Mouse (Mus musculus) lung, adult 2 months (tissue): Measurements from ENCODE around the gene Cela3b. TPM values are rescaled to one million over a fixed set of nuclear protein-coding genes. Genes with fewer than 3 reads are reported as not detected.
A peak's percentile ranks its signal among the peaks of the same experiment; 100 is the strongest.

Experiments used
- DNase-seq: peaks from one replicate; pipeline ENCODE4 v3.0.0; 2022
- H3K4me1 ChIP-seq: fragments of 200-500 bp; 2 replicates; pipeline ENCODE4 v1.6.1; 2011; ENCODE audit warnings: low read length; ENCODE audit not compliant: control insufficient read depth, insufficient read depth
- H3K4me3 ChIP-seq: fragments of 200-500 bp; replicated peaks from 2 replicates; pipeline ENCODE3; 2011; ENCODE audit warnings: low read depth, mild to moderate bottlenecking, control low read depth, low read length; ENCODE audit errors: extremely low read depth
- CTCF ChIP-seq: fragments of 200-500 bp; IDR thresholded peaks from 2 replicates; pipeline ENCODE4 v1.5.1; 2011; ENCODE audit warnings: mild to moderate bottlenecking, low read length, control low read depth; ENCODE audit not compliant: insufficient read depth
- POLR2A ChIP-seq: fragments of 200-500 bp; IDR thresholded peaks from 2 replicates; pipeline ENCODE4 v1.6.1; 2011; ENCODE audit warnings: low read depth, mild to moderate bottlenecking, control low read depth, low read length, borderline replicate concordance; ENCODE audit errors: extremely low read depth
- WGBS: fragments of 180-500 bp; shearing (Covaris S2); methylation state at CpG from one replicate; pipeline ENCODE4 v1.1.7; 2018; 5-methylcytosine and 5-hydroxymethylcytosine counted together
- polyA plus RNA-seq: library from polyadenylated mRNA; depleted of rRNA; stranded (reverse); fragments of >200 nt; gene quantifications from 2 replicates; pipeline ENCODE4 v1.2.3, GENCODE M21; 2012; rRNA removed

The Cela3b gene
- polyA plus RNA-seq = 0.57 and 12.5 TPM in 2 replicates

DNA sequence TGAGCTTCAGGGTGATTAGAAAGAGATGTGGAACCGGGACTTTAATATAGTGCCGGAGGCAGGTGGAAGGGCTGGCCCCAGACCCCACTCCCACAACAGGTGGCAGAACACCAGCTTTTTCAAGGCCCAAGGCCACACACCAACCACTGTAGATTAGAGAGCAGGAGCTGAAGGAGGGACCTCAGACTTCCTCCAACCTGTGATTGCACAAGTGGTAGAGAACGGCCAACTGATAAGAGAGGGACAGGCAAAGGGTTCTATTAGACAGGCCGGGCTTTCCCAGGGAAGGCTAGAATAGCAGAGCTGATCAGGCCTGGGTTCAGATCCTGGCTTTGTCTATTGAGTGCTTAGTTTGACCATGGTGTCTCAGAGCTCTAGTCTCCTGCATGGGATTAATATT lies at the start of gene Cela3b:
TSS of gene Cela3b (minus strand) at position 39 of the 400 bp plus-strand sequence.
- H3K4me3 ChIP-seq = no peak within 1 kb of the TSS
- H3K4me1 ChIP-seq = no peaks in the 10 kb centered on the region
- DNase-seq = no peak
- no peak for TF ChIP-seq CTCF
- TF ChIP-seq POLR2A = no peak
- 75% methylated on average over 4 of the region's 4 CpGs for WGBS

DNA sequence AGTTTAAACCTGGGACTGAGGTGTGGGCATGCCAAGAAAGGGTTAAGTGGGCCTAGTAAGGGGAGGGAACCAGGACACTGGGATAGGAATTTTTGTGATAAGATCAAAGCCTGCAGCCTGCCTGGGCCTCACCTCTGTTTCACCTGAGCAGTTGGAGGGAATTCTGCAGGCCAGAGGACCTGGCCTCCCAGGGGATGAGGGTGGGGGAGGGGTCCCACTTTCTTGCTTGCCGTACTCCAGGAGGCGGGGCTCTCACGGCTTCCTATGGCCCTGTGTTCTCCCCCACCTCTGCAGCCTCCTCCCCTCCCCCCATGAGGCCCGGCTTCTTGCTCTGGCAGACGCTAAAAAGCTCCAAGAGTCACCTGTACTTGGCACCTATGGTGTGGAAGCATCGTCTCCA lies 49.4 kb upstream of the Cela3b start:
- Histone ChIP-seq H3K4me3 (no peak overlapping the region), H3K4me1 (peaks cover 17% of the 10 kb centered on the region)
- DNase-seq = no peak
- TF ChIP-seq CTCF (no peak), POLR2A (no peak)
- 64% methylated on average over 6 of the region's 6 CpGs for WGBS

DNA sequence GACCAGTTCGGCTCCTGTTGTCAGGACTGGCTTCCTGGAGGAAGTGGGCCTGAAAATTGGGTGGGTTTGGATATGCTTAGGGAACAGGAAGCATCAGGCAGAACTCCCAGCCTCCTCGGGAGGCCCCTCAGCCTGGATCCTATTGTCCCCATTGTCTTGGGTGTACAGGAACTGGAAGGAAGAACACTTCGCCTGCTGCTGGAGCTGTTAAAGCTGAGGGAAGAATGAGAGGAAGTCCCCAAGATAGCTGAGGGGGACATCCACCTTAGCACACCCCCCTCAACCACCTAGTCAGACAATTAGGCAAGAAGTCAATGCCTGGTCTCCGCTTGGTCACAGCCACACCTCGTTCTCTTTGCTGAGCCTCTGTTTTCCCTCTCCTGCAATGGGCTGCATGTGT lies 48.0 kb upstream of the Cela3b start:
- Histone ChIP-seq H3K4me1 (peaks cover 13% of the 10 kb centered on the region), H3K4me3 (no peak overlapping the region)
- WGBS = 51% methylated on average over 5 of the region's 5 CpGs
- no peak for DNase-seq
- TF ChIP-seq POLR2A = no peak
- no peak for TF ChIP-seq CTCF

DNA sequence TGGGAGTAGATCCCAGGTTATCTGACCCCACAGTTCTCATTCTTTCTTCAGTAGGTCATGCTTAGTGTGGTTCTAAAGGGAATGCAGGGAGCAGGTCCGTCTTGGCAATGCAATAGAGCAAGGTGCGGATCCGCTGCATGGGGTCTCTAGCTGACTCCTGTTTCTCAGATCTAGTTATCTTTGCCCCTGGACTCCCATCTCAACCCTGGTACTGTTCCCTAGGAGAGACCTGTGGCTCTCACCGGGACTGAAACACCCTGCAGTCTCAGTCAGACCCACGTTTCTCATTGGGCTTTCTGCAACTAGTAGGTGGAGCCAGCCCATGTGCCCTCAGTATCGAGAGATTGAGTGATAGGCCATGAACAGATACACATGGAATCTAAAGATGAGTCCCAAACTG lies 47.3 kb upstream of the Cela3b start:
- 68% methylated on average over 6 of the region's 6 CpGs for WGBS

DNA sequence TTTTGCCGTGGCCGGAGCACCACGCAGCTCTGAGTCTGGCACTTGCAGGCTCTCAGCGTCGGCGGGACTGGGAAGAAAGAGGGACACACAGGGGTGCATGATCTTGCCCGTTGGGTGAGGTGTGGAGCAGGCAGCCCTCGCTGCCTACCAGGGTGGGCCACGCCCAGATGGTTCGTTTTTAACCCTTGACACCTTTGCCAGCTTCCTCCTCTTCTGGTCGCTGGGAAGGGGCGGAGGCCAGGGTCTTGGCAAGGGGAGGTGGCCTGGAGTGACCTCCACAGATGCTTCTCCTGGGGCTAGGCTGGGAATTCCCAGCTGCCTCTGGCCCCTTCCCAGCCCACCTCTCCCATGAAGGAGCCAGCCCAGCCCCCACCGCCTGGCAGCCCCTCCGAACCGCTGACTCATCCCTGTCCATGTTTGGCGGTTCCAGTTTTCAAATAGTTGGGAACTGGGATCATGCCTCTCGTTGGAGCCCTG lies 46.5 kb upstream of the Cela3b start:
- WGBS = 28% methylated on average over 17 of the region's 17 CpGs
- Histone ChIP-seq H3K4me3 (peak overlapping the region; percentile 6), H3K4me1 (peaks cover 13% of the 10 kb centered on the region)
- no peak for DNase-seq
- TF ChIP-seq CTCF = no peak
- no peak; the same call in 1 of the 2 replicates for TF ChIP-seq POLR2A

More for the DNA sequence above, 47.3 kb upstream of the Cela3b start:
- Histone ChIP-seq H3K4me3 (no peak overlapping the region), H3K4me1 (peaks cover 13% of the 10 kb centered on the region)
- no peak for TF ChIP-seq CTCF
- TF ChIP-seq POLR2A = no peak
- no peak for DNase-seq

DNA sequence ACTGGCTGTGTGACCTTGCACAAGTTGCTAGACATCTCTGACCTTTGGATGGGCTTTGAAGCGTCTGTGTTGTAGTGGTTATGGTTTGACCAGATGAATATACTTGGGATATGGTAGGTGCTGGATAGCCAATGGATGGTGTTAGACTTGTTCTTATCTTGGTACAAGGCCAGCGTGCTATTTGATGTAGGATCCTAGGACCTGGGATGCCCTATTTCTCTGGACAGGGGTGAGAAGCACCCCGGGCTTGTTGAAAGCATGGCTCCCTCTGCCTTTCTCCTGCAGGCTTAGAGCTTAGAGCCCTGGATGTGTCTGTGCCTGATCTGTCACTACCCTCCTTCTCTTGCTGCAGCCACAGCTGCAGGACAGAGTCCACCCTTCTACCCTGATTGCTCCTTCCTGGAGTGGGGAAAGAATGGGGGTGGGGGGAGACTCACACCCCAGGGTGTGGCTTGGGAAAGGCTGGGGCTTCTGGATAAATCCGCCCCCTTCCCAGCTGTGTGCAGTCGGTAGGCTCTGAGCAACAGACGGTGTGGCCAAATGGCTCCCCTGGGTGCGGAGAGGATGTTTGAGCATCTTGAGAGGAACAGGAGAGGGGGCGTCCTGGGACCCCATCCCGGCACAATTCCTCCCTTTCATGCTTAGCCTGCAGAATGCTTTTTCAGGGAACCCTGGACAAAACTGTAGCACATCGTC lies 45.9 kb upstream of the Cela3b start:
- peak; percentile 17; the same call in 1 of the 2 replicates for TF ChIP-seq POLR2A
- TF ChIP-seq CTCF = no peak
- WGBS = 26% methylated on average over 10 of the region's 10 CpGs
- peaks cover 13% of the 10 kb centered on the region for H3K4me1 ChIP-seq
- no peak for DNase-seq
- no peak overlapping the region for H3K4me3 ChIP-seq

DNA sequence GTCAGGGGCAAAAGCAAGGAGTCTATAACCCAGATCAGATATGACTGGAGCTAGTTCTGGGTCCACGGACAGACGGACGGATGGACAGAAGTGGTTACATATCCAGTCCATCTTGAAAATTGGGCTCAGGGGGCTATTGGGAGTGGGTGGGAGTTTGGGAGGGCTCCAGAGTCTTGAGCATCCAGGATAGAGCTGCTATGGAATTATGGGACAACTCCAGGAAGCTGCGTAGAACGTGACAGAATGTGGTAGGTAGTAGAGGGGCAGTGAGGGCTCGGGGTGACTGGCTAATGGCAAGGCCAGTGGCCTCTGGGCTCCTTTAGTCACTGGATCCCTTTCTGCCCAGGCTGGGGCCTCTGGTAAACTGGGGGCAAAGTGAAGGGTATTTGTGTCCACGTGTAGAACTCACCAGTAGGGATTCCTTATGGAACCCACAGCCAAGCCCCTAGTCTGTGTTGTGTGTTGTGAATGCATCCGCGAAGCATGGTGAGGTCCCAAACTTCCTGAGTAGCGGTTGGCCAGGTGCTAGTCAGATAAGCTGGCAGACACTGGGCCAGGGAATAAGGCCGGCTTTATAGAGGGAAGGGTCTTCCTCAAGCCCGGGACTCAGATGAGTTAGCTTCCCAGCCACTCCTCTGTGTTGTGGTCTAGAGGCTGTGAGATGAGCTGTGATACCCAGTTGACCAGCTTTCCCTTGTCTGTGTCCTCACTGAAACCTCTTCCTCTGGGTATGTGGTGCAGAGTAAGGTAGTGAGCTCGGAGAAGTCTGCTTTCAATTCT lies 45.1 kb upstream of the Cela3b start:
- 77% methylated on average over 13 of the region's 13 CpGs for WGBS
- peaks cover 13% of the 10 kb centered on the region for H3K4me1 ChIP-seq
- H3K4me3 ChIP-seq = no peak overlapping the region
- DNase-seq = no peak
- TF ChIP-seq POLR2A = no peak
- TF ChIP-seq CTCF = no peak

DNA sequence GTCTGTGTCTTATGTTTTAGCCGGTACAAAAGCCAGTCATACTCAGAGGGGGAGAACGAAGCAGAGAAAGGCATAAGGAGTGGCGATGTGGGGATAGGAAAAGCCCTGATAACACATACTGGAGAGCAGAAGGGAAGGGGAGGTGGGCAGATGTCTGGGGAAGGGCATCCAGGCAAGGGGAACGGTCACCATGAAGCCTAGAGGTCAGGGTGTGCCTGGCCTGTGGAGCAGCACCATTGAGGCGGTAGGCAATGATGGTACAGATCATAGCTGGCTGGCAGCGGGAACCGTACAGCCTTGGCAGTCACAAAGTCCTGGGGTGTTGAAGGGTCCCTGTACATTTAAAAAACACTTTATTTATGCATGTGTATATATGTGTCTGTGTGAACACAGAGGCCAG lies 44.4 kb upstream of the Cela3b start:
- no peak overlapping the region for H3K4me3 ChIP-seq
- TF ChIP-seq POLR2A = no peak
- no peak for TF ChIP-seq CTCF
- DNase-seq = no peak
- WGBS = 87% methylated on average over 7 of the region's 7 CpGs
- peaks cover 15% of the 10 kb centered on the region for H3K4me1 ChIP-seq

DNA sequence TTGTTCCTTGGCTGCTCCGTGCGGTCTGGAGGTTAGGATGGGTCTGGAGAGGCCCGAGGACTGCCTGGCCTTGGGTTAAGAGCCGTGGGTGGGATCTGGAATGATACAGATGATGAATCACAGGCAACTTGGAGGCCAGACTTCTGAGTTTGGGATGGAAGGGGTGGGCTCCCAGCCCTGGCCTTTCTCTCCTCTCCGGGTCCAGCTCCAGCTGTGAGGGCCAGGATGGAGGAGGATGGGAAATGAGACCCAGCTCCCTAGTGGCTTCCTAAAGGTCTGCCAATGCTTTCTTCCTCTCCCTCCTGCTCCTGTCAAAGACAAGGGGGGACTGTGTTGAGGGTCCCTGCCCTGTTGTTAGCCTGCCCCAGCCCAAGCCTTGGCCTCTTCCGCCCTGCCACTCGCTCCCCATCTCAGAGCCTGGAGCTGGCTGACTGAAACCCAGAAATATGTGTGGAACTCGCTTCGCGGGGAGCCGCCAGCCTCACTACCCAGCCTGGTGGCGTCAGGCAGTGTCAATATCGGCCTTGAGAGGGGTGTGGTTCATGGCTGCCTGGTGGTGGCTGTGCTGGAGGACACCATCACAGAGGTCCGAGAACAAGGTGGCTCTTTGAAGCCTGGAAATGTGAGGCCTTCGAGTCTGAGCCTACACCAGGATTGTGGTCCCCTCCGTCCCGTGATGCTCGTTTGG lies 43.5 kb upstream of the Cela3b start:
- no peak for DNase-seq
- TF ChIP-seq CTCF (no peak), POLR2A (no peak)
- WGBS = 54% methylated on average over 18 of the region's 18 CpGs
- Histone ChIP-seq H3K4me3 (no peak overlapping the region), H3K4me1 (peaks cover 12% of the 10 kb centered on the region)

DNA sequence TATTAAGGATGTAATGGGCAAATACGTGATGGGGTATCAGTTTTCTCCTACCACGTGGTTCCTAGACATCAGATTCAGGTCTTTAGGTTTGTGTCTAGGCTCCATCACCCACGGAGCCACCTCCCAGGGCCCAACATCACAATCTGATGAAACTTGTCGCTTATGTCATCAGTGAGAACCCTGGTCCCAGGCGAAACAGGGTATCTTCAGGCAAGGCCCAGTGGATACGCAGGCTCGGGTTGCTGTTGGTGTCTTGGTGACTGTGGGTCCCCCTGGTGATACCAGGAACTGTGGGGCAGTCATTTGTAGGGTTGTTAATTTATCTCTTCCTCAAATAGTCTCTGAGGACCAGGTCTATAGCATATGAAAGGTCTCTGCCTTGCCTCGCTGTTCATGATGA lies 42.9 kb upstream of the Cela3b start:
- 80% methylated on average over 8 of the region's 8 CpGs for WGBS
- Histone ChIP-seq H3K4me3 (no peak overlapping the region), H3K4me1 (peaks cover 13% of the 10 kb centered on the region)
- no peak for DNase-seq
- TF ChIP-seq CTCF (no peak), POLR2A (no peak)
